In genomic region chr6:8744273-8744785, GRCm38 (mm10) we compare ENCODE assay signal across 28 mouse cellular contexts. TPM values are rescaled to one million over a fixed set of nuclear protein-coding genes. Genes with fewer than 3 reads are reported as not detected.
DNase-seq lines count a peak whose midpoint lies in the region; ATAC-seq and TF ChIP-seq lines count a peak whose summit lies in the region.
"Had no signal": no experiment of that assay in that cellular context is flagged by ENCODE, and none has a peak within 500 bp of the region (broad histone marks: within the 10 kb centered on the region; RNA-seq: fewer than 3 reads in every experiment).

No protein-coding gene starts in this region.

- H3K4me3 ChIP-seq in bone marrow macrophage, adult 2 months (ENCODE audit: insufficient read depth, low read length) = no peak overlapping the region; the same call in 1 of the 2 replicates
- H3K4me3 ChIP-seq: embryonic facial prominence, embryonic 12.5 days; erythroblast, embryonic 14.5 days; forebrain, embryonic 12.5 days; hindbrain, embryonic 12.5 days; limb, embryonic 10.5 days; liver, embryonic 15.5 days; lung, embryonic 15.5 days; midbrain, embryonic 15.5 days; neural tube, embryonic 12.5 days; stomach, embryonic 15.5 days had no signal

- peak; percentile 49 for ATAC-seq in megakaryocyte progenitor cell, adult 5-6 weeks (replicated peaks; ENCODE audit: poor library complexity)
- ATAC-seq: midbrain, embryonic 15.5 days had no signal

- no peak for TF ChIP-seq CTCF in bone marrow macrophage, adult 2 months (IDR thresholded peaks at IDR 0.05; ENCODE audit: low read depth, low read length)

- DNase-seq in adrenal gland, postnatal 14 days = peak; percentile 40
- DNase-seq in adrenal gland, postnatal 4 days (ENCODE audit: low spot score in 2 of 2) = no peak
- DNase-seq in B cell, adult 2 months = peak; percentile 5 to 15
- DNase-seq in thymus, postnatal 4 days = no peak
- no peak for DNase-seq in heart, adult 9 months (ENCODE audit: low spot score in 2 of 2)
- DNase-seq: cerebellum, adult 18-20 months; cerebellum, postnatal 14 days; gastrocnemius, postnatal 36 days; heart, postnatal 10 days; kidney, adult 11 months; kidney, postnatal 14 days; liver; lung, postnatal 36 days; right cerebral cortex, postnatal 25 days; spleen, adult 18-20 months; thymus, adult 2 months had no signal

- TF ChIP-seq POLR2A in bone marrow macrophage, adult 2 months (IDR thresholded peaks at IDR 0.05; ENCODE audit: borderline replicate concordance, low read depth, low read length) = no peak

- H3K27ac ChIP-seq in bone marrow macrophage, adult 2 months (ENCODE audit: insufficient read depth, low read depth, low read length) = peak overlapping the region; percentile 73
- H3K27ac ChIP-seq: embryonic facial prominence, embryonic 12.5 days; forebrain, embryonic 12.5 days; hindbrain, embryonic 12.5 days; liver, embryonic 15.5 days; lung, embryonic 15.5 days; midbrain, embryonic 15.5 days; neural tube, embryonic 12.5 days; stomach, embryonic 15.5 days had no signal

- peaks cover 8% of the 10 kb centered on the region for H3K4me1 ChIP-seq in bone marrow macrophage, adult 2 months (ENCODE audit: control insufficient read depth, insufficient read depth, low read length)
- H3K4me1 ChIP-seq: forebrain, embryonic 12.5 days; hindbrain, embryonic 12.5 days; liver, embryonic 15.5 days; lung, embryonic 15.5 days; midbrain, embryonic 15.5 days; neural tube, embryonic 12.5 days; stomach, embryonic 15.5 days had no signal

RNA-seq across cellular contexts. Expression of gene Ica1, which starts 34.0 kb away (rescaled TPM):
- total RNA-seq in adrenal gland, postnatal 14 days (2021) = 22.6 and 25.5 TPM in 2 replicates
- total RNA-seq in adrenal gland, postnatal 4 days (2021) = 10 to 100 TPM; 28.6 to 34.4 TPM
- 2.0 and 4.6 TPM in 2 replicates for polyA plus RNA-seq in bone marrow macrophage, adult 2 months (2012; ENCODE audit: insufficient read depth, insufficient read length, missing spikeins)
- 25.3 and 25.9 TPM in 2 replicates for total RNA-seq in megakaryocyte progenitor cell, adult 5-6 weeks (2015)
- 34.4 and 35.6 TPM in 2 replicates for total RNA-seq in megakaryocyte progenitor cell, adult 5-6 weeks (2017)

Comparison
In these comparisons a context has a peak if more than half of its experiments do, and no peak if none do; other contexts are left out.
1. DNase-seq: peak in adrenal gland, postnatal 14 days (single experiment) and B cell, adult 2 months (2 of 2); none in adrenal gland, postnatal 4 days (0 of 2), thymus, postnatal 4 days (single experiment) and heart, adult 9 months (0 of 2).